Mouse (Mus musculus) myocyte (in vitro differentiated cells): ENCODE measurements around the gene 4933430I17Rik.

Experiments
- MAX ChIP-seq: IDR thresholded peaks from one replicate; pipeline ENCODE4 v1.6.1; 2011; ENCODE audit warnings: low read depth, mild to moderate bottlenecking, control low read depth
- MYOG ChIP-seq, 3 experiments: IDR thresholded peaks; one replicate each; pipeline ENCODE4 v1.6.1; 2011; ENCODE audit warnings: control low read depth in 2 of 3, low read depth in 2 of 3, mild to moderate bottlenecking in 2 of 3; ENCODE audit not compliant: insufficient read length in 2 of 3, control insufficient read depth in 1 of 3, insufficient read depth in 1 of 3
- POLR2A ChIP-seq: IDR thresholded peaks from one replicate; pipeline ENCODE4 v1.6.1; 2011; ENCODE audit warnings: low read depth, mild to moderate bottlenecking, control low read depth, moderate library complexity; ENCODE audit not compliant: insufficient read length
- POLR2AphosphoS2 ChIP-seq: IDR thresholded peaks from one replicate; pipeline ENCODE4 v1.6.1; 2011; ENCODE audit warnings: low read depth, control low read depth; ENCODE audit not compliant: insufficient read length
- REST ChIP-seq: IDR thresholded peaks from one replicate; pipeline ENCODE4 v1.6.1; 2011; ENCODE audit warnings: mild to moderate bottlenecking, control low read depth, moderate library complexity; ENCODE audit not compliant: insufficient read depth, insufficient read length
- TCF12 ChIP-seq: IDR thresholded peaks from one replicate; pipeline ENCODE4 v1.6.1; 2011; ENCODE audit warnings: mild to moderate bottlenecking, control low read depth; ENCODE audit not compliant: poor library complexity, insufficient read depth, severe bottlenecking
- TCF3 ChIP-seq: IDR thresholded peaks from one replicate; pipeline ENCODE4 v1.6.1; 2011; ENCODE audit warnings: low read depth, control low read depth; ENCODE audit not compliant: insufficient read length
- USF1 ChIP-seq: IDR thresholded peaks from one replicate; pipeline ENCODE4 v1.6.1; 2011; ENCODE audit warnings: low read depth, mild to moderate bottlenecking, control low read depth, moderate library complexity

DNA sequence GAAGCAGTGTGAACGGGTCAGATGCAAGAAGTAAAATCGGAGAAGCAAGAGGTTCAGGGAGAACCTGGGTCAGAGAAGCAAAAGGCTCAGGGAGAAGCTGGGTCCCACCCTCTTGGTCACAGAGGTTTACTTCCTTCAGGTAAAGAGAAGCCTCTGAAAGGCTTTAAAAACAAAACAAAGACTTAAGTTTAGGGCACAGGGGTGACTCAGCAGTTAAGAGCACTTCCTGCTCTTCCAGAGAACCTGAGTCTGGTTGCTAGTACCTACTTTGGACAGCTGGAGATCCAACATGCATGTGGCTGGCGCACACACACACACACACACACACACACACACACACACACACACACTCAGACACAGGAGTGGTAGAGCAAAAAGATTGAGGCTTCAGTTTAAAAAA lies 40.2 kb upstream of the 4933430I17Rik start:
- TF ChIP-seq TCF12 (no peak), MYOG (IDR thresholded peaks at IDR 0.05; ENCODE audit: control insufficient read depth in 1 of 3, insufficient read depth in 1 of 3, insufficient read length in 2 of 3, low read depth in 2 of 3) (no peak), POLR2A (no peak), USF1 (no peak), MAX (no peak), REST (no peak), TCF3 (no peak), POLR2AphosphoS2 (no peak)
